Mouse (Mus musculus) monocyte, adult 59 days (primary cell): ENCODE data around the gene Lrrc75b. TPM values are rescaled to one million over a fixed set of nuclear protein-coding genes. Genes with fewer than 3 reads are reported as not detected.

Experiments used
- total RNA-seq, 2 experiments: library from RNA; stranded (reverse); gene quantifications; one replicate each; pipeline ENCODE4 v1.2.4; 2023

Lrrc75b gene
- total RNA-seq = not detected

DNA sequence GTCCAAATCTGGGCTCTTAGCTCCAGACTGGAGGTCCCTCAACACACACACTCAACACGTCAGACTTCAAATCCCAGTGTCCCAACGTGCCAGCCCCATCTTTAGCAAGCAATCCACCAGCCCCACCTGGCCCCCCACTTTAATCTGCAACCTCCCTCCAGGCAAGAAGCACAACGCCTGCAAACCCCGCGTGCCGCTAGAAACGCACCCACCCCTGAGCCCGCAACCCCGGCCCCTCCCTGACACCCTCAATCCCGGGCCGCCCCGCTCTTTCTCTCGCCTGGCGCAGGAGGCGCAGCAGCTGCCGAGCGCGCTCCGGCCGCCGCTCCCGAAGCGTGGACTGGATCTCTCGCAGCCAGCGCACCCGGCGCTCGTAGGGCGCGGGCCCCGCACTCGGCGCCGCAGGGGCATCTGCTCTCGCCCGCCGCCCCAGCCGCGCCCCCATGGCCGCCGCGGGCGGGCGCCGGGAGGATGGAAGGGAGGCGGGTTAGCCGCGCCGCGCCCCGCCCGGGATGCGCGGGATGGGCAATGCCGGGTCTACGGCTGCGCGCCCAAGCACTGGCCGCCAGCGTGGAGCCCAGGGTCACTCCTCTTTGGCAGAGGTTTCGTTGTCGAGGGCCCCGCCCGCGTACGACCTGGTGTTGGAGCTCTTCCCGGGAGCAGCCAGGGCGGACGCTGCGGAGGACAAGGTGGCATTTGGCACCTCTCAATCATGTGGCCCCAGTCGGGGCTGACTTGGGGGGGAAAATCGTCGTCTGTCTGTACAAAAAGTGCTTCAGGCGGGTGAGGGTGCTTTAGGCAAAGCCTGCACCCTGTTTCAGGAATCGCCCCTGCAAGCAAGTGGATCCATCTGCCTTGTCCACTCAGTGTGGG is at the start of gene Lrrc75b:
TSS of gene Lrrc75b (minus strand) at position 655 of the 873 bp plus-strand sequence.

DNA sequence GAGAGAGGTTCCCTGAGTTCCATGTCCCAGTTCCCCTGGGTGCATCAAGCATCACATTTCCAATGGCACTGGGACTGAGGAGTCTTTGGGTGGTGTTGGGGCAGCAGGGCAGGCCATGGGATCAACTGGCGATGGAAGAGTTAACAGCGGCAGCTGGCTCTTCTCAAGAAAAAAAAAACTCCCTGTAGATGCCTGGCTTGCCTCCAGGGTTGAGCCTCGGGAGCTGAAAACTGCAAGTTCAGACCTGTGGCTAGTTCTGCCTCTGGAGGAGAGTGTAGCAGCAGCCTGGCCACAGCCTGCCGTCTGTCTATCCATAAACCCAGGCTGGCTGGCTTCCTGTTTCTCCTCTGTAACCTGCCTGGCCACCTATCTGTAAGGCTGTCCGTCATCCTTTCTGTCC is 29.0 kb upstream of the Lrrc75b start, which contains the start of gene Ggt5:
TSS of gene Ggt5 (plus strand) at position 212 of the 400 bp plus-strand sequence.

DNA sequence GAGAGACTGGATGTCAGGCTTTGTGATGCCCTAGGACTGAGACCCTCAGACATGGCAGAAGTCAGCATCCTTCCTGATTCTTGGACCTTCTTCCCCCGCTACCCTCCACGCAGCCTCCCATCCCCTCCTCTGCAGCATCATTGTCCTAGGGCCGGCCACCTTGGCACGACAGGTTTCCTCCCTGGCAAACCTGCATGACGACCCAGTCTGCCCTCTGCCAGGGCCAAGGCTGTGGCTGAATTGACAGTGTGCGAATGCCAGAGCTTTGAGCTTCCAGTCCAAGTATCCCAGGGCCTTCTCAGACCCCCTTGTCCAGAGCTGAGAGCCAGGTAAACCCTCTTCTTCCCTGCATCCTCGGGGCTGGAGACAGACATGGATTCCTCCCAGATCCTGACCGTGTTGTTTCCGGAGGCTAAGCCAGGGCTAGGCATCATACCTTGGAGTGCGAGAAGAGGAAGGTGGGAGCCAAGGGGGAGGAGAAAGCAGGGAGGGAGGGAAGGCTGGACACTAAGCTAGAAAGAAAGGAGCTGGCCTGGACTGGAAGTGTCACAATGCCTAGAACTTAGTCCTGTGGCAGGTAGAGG is 1.0 kb upstream of the Lrrc75b start, which contains the start of gene Ggt1:
TSS of gene Ggt1 (plus strand) at position 534 of the 584 bp plus-strand sequence.

DNA sequence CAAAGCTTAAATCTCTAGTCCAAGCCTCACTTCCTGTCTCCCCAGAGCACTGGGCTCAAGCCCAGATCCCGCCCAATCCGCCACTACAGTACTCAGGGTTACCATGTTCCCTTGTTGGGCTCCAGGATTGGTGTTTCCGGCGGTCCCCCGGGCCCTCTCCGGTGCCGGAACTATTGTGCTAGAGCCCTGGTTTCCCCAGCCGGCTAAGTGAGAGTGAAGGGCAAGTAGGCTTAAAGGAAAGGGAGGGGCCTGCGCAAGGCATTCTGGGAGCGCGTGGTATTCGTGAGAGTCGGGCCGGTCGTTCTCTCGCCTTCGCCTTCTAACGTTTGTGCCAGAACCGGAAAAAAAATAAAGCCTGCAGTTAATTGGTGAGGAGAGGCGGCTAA is 42.4 kb downstream of the Lrrc75b start, which contains the start of gene Gucd1:
TSS of gene Gucd1 (minus strand) at position 215 of the 386 bp plus-strand sequence.

DNA sequence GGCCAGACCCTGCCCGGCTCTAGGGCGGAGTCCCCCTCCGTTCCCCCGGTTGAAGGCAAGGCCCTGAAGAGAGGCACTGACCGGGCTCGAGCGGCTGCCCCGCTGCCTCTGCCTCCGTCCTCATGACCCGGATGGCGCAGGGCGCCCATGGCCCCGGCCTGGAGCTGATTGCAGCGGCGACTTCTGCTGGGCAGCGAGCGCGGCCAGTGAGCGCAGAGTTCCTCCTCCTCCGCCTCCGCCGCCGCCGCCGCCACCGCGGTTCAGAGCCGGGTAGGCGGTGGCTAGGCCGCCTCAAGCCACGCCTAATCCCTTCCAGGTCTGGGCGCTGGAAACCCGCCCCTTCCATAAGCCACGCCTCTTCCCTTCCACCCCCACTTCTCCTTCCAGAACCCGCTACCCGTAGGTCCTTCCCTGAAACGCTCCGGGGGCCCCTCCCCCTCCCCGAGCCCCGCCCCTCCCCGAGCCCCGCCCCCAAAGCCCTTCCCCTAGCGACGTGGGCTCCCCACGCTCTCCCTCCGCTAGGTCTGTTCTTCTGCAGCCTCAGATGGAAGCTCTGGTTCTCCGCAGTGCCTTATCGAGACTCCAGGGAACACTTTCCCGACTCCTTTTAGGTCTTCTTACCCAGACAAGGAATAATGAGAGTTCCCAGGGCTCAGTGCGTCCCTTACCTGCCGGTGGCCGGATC is 42.9 kb downstream of the Lrrc75b start, which contains the start of gene Snrpd3:
TSS of gene Snrpd3 (plus strand) at position 479 of the 685 bp plus-strand sequence.

Other genes with a start within 250 kb of the Lrrc75b start
- gene Adora2a, start 243.5 kb downstream of the Lrrc75b start, total RNA-seq = 10 to 100 TPM; 17.3 to 18.8 TPM
- 1 to 10 TPM in 1 of 2 experiments, under 1 TPM in 1; 0.71 to 6.4 TPM for gene Upb1, start 159.2 kb downstream of the Lrrc75b start, total RNA-seq
- 10 to 100 TPM; 50.3 to 54.4 TPM for gene Snrpd3, start 42.8 kb downstream of the Lrrc75b start, total RNA-seq
- 10 to 100 TPM; 52.9 to 55.2 TPM for gene Gucd1, start 42.4 kb downstream of the Lrrc75b start, total RNA-seq
- under 1 TPM in 1 of 2 experiments, not detected in 1; 0.89 TPM for gene Ggt1, start 1.3 kb upstream of the Lrrc75b start, total RNA-seq
- gene Ggt5, start 29.0 kb upstream of the Lrrc75b start, total RNA-seq = 10 to 100 TPM in 1 of 2 experiments, 1 to 10 TPM in 1; 7.6 to 10.2 TPM
- gene Susd2, start 83.7 kb upstream of the Lrrc75b start, total RNA-seq = 1 to 10 TPM in 1 of 2 experiments, under 1 TPM in 1; 0.79 to 1.1 TPM
- gene Cabin1, start 204.0 kb upstream of the Lrrc75b start, total RNA-seq = 10 to 100 TPM; 74.5 to 83.3 TPM
- gene Ddt, start 213.1 kb upstream of the Lrrc75b start, total RNA-seq = 10 to 100 TPM; 24.1 to 28.8 TPM
- not detected for gene Gm20441, start 220.6 kb upstream of the Lrrc75b start, total RNA-seq
- gene Gstt3, start 221.1 kb upstream of the Lrrc75b start, total RNA-seq = 1 to 10 TPM; 6.3 to 6.8 TPM
- gene Gstt1, start 238.3 kb upstream of the Lrrc75b start, total RNA-seq = 1 to 10 TPM in 1 of 2 experiments, under 1 TPM in 1; 0.52 to 1.0 TPM